Mouse (Mus musculus) neural tube, embryonic 12.5 days (tissue): Measurements from ENCODE around the gene Gm10663. TPM values are rescaled to one million over a fixed set of nuclear protein-coding genes. Genes with fewer than 3 reads are reported as not detected.

ENCODE experiments used
- ATAC-seq: fragments of 200-750 bp; cut with Nextera tagmentation; 2 replicates; pipeline ENCODE4 v1.8.0; 2017; ENCODE audit warnings: low read depth, mild to moderate bottlenecking, moderate TSS enrichment, moderate library complexity; ENCODE audit not compliant: low FRiP score
- H3K27ac ChIP-seq: fragments of 300-500 bp; sonication (generic); 2 replicates; pipeline ENCODE4 v1.5.1; 2016
- H3K27me3 ChIP-seq: fragments of 300-500 bp; sonication (generic); replicated peaks from 2 replicates; pipeline ENCODE4 v1.6.1; 2016; ENCODE audit warnings: mild to moderate bottlenecking
- H3K36me3 ChIP-seq: fragments of 300-500 bp; sonication (generic); 2 replicates; pipeline ENCODE4 v1.6.1; 2016; ENCODE audit warnings: mild to moderate bottlenecking
- H3K4me1 ChIP-seq: fragments of 300-500 bp; sonication (generic); 2 replicates; pipeline ENCODE4 v1.6.1; 2016
- H3K4me2 ChIP-seq: fragments of 300-500 bp; sonication (generic); replicated peaks from 2 replicates; pipeline ENCODE4 v1.6.1; 2016; ENCODE audit warnings: mild to moderate bottlenecking
- H3K4me3 ChIP-seq: fragments of 300-500 bp; sonication (generic); 2 replicates; pipeline ENCODE4 v1.5.1; 2016
- H3K9ac ChIP-seq: fragments of 300-500 bp; sonication (generic); 2 replicates; pipeline ENCODE4 v1.6.1; 2016; ENCODE audit warnings: mild to moderate bottlenecking
- H3K9me3 ChIP-seq: fragments of 300-500 bp; sonication (generic); 2 replicates; pipeline ENCODE4 v1.6.1; 2016; ENCODE audit warnings: mild to moderate bottlenecking
- WGBS: fragments of 180-500 bp; shearing (Covaris S2); methylation state at CpG from one replicate; pipeline ENCODE4 v1.1.7; 2016; 5-methylcytosine and 5-hydroxymethylcytosine counted together
- polyA plus RNA-seq: library from polyadenylated mRNA; unstranded; fragments of >200 nt; fragmentation: Nextera tagmentation; extraction: Ambion mirVana; gene quantifications from 2 replicates; pipeline ENCODE4 v1.2.1, GENCODE M21; 2016

Gm10663 gene
- polyA plus RNA-seq, 1 experiment from 2014 or later: not detected

DNA sequence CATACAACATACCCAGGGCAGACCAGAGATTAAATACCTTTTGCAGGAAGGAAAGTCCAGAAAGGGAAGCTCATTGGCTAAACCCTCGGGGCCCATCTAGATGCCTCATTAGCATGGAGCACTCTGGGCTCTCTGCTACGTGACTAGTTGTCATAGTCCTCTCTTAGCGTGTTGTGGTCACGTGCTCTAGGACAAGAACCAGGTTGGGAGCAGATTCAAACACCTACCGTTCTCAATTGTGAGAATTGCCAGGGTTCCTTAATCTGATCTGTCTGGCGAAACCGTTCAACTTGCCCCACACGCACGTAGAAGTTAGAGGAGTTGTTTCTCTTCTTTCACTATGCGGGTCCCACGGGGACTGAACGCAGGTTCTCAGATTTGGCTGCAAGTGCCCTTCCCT is 13.3 kb downstream of the Gm10663 start:
- H3K4me3 ChIP-seq: no peak overlapping the region
- ATAC-seq: no peak
- H3K4me2 ChIP-seq: no peak overlapping the region
- H3K9ac ChIP-seq: no peak overlapping the region
- no peaks in the 10 kb centered on the region for H3K9me3 ChIP-seq
- no peak overlapping the region for H3K27ac ChIP-seq
- WGBS: 86% methylated on average over 12 of the region's 12 CpGs
- no peaks in the 10 kb centered on the region for H3K36me3 ChIP-seq
- no peaks in the 10 kb centered on the region for H3K27me3 ChIP-seq
- peaks cover 5% of the 10 kb centered on the region for H3K4me1 ChIP-seq

DNA sequence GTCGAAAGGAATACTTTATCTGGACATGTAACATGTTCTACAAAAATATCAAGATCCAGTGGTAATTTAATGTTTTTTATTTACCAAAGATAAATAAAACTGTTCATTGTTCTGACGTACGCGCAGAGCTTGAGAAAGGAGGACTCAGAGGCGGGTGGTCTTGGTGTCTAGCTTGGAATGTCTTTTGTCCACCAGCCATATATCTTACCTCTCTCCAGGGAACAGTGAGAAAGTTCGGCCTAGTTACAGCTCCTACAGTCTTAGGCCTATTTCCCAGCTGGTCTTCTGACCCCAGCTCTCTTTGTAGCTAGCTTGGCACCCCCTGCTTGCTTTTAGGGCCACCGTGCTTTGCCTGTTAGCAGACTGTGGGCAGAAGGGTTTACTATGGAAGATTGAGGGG is 14.9 kb downstream of the Gm10663 start:
- no peak overlapping the region for H3K27ac ChIP-seq
- peak; percentile 71 for ATAC-seq
- H3K4me1 ChIP-seq: peaks cover 5% of the 10 kb centered on the region
- H3K9me3 ChIP-seq: no peaks in the 10 kb centered on the region
- H3K27me3 ChIP-seq: no peaks in the 10 kb centered on the region
- H3K4me3 ChIP-seq: no peak overlapping the region
- WGBS: 12% methylated on average over 7 of the region's 7 CpGs
- H3K36me3 ChIP-seq: no peaks in the 10 kb centered on the region
- no peak overlapping the region for H3K4me2 ChIP-seq
- H3K9ac ChIP-seq: no peak overlapping the region

DNA sequence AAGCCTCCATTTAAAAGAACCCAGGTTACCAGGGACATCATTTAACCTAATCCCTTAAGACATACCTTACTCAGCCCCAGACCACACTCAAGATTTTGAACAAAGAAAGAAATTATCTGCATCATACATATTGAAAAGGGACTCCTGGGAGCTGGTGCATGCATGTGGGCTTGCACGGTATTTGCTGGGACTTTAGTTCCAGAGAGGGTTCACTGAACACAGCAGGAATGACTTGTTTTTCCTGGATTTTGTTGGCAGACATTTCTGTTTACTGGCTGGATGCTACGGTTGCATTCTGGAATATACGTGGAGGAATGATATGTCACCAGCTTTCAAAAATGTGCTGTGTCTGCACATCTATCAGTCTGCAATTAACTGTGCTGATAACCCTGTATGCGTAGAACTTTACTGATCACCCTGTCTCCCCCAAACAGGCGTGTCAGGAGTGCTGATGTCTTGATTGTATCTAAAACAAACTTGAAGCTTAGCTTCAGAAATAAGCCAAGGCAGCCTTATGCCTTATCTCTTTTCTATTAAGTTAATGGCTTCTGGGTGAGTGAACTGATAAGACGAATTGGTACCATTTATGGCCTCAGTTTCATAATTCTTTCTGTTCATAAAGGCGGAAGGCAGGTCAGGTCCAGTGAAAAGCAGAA is 23.1 kb downstream of the Gm10663 start:
- no peaks in the 10 kb centered on the region for H3K9me3 ChIP-seq
- WGBS: 85% methylated on average over 7 of the region's 7 CpGs
- H3K36me3 ChIP-seq: no peaks in the 10 kb centered on the region
- no peak overlapping the region for H3K9ac ChIP-seq
- no peaks in the 10 kb centered on the region for H3K4me1 ChIP-seq
- no peak for ATAC-seq
- no peak overlapping the region for H3K4me3 ChIP-seq
- no peak overlapping the region for H3K4me2 ChIP-seq
- no peaks in the 10 kb centered on the region for H3K27me3 ChIP-seq
- H3K27ac ChIP-seq: no peak overlapping the region

DNA sequence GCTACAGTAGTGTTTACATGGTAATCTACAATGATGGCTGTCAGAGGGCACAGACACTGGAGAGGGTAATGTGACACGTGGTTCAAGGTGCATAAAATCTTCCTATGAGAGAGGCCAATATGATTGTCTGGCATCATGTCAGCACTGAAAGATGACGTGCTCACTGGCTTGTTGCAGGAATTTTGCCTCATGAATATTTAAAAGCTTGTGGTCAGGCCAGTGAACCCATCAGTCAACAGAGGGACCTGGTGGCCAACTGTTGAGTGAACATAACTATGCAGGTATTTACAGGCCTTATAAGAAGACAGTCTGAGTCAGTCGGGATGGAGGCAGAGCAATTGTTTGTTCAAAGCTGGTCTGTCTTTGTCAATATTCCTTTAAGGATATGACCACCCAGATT is 24.9 kb downstream of the Gm10663 start:
- Histone ChIP-seq H3K36me3 (no peaks in the 10 kb centered on the region), H3K9ac (no peak overlapping the region), H3K4me1 (no peaks in the 10 kb centered on the region), H3K9me3 (no peaks in the 10 kb centered on the region), H3K27me3 (no peaks in the 10 kb centered on the region), H3K4me3 (no peak overlapping the region), H3K27ac (no peak overlapping the region), H3K4me2 (no peak overlapping the region)
- 67% methylated on average over 3 of the region's 3 CpGs for WGBS
- ATAC-seq: no peak

DNA sequence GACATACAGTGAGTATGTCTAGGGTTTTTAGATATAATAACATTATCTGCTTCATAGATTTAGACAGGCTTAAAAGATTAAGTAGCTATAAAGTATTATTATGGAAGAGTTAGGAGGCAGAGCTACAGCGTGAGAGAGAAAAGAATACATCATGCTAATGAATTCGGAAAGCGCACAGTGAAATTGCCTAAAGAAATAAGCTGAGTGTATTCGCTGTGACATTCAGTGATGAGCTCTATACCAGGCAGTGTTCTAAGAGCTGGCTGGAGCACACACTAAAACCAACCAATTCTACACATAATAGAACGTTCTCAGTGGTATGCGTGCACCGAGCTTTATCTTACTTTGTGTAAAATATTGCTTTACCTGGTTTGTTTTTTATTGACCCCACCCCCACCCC is 28.8 kb downstream of the Gm10663 start:
- Histone ChIP-seq H3K4me2 (no peak overlapping the region), H3K9ac (no peak overlapping the region), H3K36me3 (no peaks in the 10 kb centered on the region), H3K9me3 (no peaks in the 10 kb centered on the region), H3K4me1 (no peaks in the 10 kb centered on the region), H3K27me3 (no peaks in the 10 kb centered on the region), H3K4me3 (no peak overlapping the region), H3K27ac (no peak overlapping the region)
- WGBS: 72% methylated on average over 7 of the region's 7 CpGs
- ATAC-seq: no peak

DNA sequence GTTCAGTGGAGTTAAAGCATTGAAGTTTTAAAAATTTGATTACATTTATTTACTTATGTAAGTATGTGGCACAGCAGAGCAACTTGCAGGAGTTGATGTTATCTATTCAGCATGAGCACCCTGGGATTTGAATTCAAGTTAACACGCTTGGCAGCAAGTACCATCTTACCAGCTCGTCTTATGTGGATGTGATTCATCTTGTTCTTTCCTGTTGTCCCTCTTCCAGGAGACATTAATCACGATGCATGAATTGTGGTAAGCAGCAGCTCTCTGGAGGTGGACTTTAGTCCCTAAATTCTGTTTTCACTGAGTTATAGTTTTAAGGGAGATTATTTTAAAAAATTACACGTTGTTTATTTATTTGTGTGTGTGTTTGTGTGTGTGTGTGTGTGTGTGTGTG is 29.2 kb downstream of the Gm10663 start:
- Histone ChIP-seq H3K36me3 (no peaks in the 10 kb centered on the region), H3K4me2 (no peak overlapping the region), H3K27me3 (no peaks in the 10 kb centered on the region), H3K4me3 (no peak overlapping the region), H3K27ac (no peak overlapping the region), H3K4me1 (no peaks in the 10 kb centered on the region), H3K9me3 (no peaks in the 10 kb centered on the region), H3K9ac (no peak overlapping the region)
- ATAC-seq: no peak
- WGBS: 72% methylated on average over 4 of the region's 4 CpGs

DNA sequence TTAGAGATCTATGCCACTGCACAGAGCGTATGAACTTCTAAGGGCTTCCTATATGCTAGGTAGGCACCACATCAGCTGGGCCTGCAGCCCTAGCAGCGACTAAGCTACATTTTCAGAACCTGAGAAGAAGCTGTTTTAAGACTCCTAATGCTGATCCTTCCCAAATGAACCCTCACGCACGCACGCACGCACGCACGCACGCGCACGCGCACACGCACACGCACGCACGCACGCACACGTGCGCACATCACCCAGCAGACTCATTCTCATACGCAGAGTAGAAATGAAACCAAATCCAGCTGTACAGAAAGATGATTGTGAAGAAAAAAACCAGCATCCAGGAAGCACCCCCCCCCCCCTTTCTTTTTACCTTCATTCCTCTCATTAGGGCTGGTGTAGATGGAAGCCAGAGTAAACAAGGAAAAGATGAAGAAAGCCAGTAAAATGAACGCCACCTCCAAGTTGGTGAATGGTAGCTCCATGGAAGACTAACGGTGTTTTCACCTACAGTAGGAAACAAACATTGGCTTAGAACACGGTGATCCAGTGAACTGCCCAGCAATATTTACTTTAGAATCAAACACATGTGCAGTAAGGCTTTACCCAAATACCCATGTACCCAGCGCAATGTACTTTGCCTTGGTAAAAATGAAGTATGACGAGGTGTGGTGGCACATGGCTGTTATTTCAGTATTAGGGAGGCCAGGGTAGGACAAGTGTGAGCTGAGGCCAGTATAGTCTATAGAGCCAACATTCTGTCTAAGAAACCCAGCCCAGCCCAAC is 33.3 kb downstream of the Gm10663 start:
- Histone ChIP-seq H3K36me3 (no peaks in the 10 kb centered on the region), H3K4me1 (no peaks in the 10 kb centered on the region), H3K4me3 (no peak overlapping the region), H3K4me2 (no peak overlapping the region), H3K9ac (no peak overlapping the region), H3K27me3 (no peaks in the 10 kb centered on the region), H3K9me3 (no peaks in the 10 kb centered on the region), H3K27ac (no peak overlapping the region)
- no peak for ATAC-seq
- WGBS: 96% methylated on average over 25 of the region's 25 CpGs

GRCm38 (mm10) chr8:65108936-65109335 is 34.1 kb downstream of the Gm10663 start:
- Histone ChIP-seq H3K27me3 (no peaks in the 10 kb centered on the region), H3K36me3 (no peaks in the 10 kb centered on the region), H3K4me1 (no peaks in the 10 kb centered on the region), H3K27ac (no peak overlapping the region), H3K9ac (no peak overlapping the region), H3K4me3 (no peak overlapping the region), H3K9me3 (no peaks in the 10 kb centered on the region), H3K4me2 (no peak overlapping the region)
- ATAC-seq: no peak
- WGBS: 83% methylated on average over 6 of the region's 6 CpGs

DNA sequence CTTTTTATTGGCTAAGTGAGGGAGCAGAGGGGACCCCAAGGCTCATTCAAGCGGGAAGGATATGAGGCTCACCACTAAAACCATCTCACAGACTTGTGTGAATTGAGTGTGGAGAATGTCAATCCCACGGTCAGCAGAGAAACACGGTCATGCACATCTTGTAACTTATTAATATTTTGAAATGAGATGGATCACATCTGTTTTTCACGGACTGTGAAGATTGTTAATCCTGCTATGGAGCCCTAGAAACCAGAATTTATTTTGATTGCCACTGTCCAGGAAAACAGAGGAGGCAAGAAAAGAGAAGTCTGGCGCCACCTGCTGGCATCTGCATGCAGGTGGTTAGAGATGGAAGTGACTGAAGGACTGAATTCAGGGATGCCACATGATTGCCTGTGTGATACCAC is 35.5 kb downstream of the Gm10663 start:
- H3K27me3 ChIP-seq: no peaks in the 10 kb centered on the region
- no peak overlapping the region for H3K9ac ChIP-seq
- no peak overlapping the region for H3K4me2 ChIP-seq
- H3K9me3 ChIP-seq: no peaks in the 10 kb centered on the region
- no peak overlapping the region for H3K27ac ChIP-seq
- WGBS: 37% methylated on average over 5 of the region's 5 CpGs
- no peaks in the 10 kb centered on the region for H3K36me3 ChIP-seq
- H3K4me1 ChIP-seq: no peaks in the 10 kb centered on the region
- H3K4me3 ChIP-seq: no peak overlapping the region
- ATAC-seq: peak; percentile 83

DNA sequence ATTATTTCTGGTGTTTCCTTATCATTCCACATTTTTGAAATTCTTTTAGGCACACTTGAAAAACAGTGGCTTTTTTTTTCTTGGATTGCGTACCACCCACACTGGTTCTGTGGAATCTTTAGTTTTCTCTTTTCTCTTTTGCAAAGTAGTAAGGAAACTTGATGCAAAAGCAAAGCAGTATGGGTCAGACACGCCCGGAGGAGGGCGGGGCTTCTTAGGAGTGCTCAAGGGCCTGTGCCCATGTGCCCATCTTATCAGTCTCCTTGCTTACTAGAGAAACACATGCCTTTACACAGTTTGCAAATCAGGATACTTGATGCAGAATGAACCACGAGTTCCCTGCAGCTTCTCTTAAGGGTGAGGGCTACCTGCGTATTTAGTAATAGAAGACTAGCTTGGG is 37.3 kb downstream of the Gm10663 start:
- no peak overlapping the region for H3K4me2 ChIP-seq
- H3K27ac ChIP-seq: no peak overlapping the region
- ATAC-seq: no peak
- no peak overlapping the region for H3K9ac ChIP-seq
- no peaks in the 10 kb centered on the region for H3K27me3 ChIP-seq
- no peak overlapping the region for H3K4me3 ChIP-seq
- WGBS: 82% methylated on average over 6 of the region's 6 CpGs
- H3K9me3 ChIP-seq: no peaks in the 10 kb centered on the region
- no peaks in the 10 kb centered on the region for H3K4me1 ChIP-seq
- H3K36me3 ChIP-seq: no peaks in the 10 kb centered on the region

DNA sequence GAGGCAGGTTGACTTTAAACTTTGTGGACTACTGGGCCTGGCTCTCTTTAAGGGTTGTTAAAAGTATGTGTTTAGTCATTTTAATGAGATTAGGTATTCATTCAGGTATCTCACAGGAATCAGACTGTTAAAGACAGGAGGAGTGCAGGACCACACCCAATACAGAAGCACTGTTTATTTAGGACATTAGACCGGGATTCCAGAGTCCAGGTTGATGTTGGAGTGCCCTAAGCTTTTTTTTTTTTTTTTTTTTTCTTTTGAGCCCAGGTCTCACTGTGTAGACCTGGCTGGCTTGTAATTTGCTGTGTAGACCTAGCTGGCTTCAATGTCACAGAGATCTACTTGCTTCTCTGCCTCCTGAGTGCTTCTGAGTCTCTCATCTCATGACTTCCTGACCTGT is 51.2 kb downstream of the Gm10663 start:
- Histone ChIP-seq H3K9me3 (no peaks in the 10 kb centered on the region), H3K27ac (no peak overlapping the region), H3K36me3 (no peaks in the 10 kb centered on the region), H3K9ac (no peak overlapping the region), H3K4me3 (no peak overlapping the region), H3K4me2 (no peak overlapping the region), H3K27me3 (no peaks in the 10 kb centered on the region), H3K4me1 (no peaks in the 10 kb centered on the region)
- no peak for ATAC-seq
- 91% methylated on average over 1 of the region's 1 CpGs for WGBS

DNA sequence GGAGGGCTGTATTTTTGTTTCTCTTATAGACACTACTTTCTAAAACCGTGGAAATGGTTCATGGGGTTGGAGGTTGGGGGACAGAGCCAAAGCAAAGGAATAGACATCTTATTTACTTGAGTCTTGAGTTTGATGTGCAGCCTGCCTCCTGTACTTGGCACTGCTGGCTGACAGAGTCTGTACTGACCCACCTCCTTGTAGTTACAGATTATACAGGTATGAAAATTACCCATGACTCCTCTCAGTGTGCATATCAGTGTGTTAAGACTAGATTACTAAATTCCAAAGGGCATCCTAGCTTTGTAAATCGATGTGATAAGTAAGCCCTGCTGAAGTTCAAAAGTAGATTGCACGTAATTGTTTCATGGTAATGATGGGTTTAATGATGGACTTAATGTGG is 51.6 kb downstream of the Gm10663 start:
- H3K36me3 ChIP-seq: no peaks in the 10 kb centered on the region
- H3K27ac ChIP-seq: no peak overlapping the region
- H3K9ac ChIP-seq: no peak overlapping the region
- H3K4me3 ChIP-seq: no peak overlapping the region
- H3K9me3 ChIP-seq: no peaks in the 10 kb centered on the region
- H3K4me2 ChIP-seq: no peak overlapping the region
- WGBS: 82% methylated on average over 3 of the region's 3 CpGs
- H3K4me1 ChIP-seq: no peaks in the 10 kb centered on the region
- ATAC-seq: no peak
- H3K27me3 ChIP-seq: no peaks in the 10 kb centered on the region
